Mouse (Mus musculus) thymus, adult 2 months (tissue): ENCODE results near the gene Creb1.

ENCODE experiments used
- CTCF ChIP-seq: fragments of 200-500 bp; IDR thresholded peaks from 2 replicates; pipeline ENCODE4 v1.5.1; 2012; ENCODE audit warnings: mild to moderate bottlenecking, control low read depth, low read length, moderate library complexity, borderline replicate concordance; ENCODE audit not compliant: control insufficient read depth, poor library complexity, insufficient read depth; ENCODE audit errors: extremely low read depth
- POLR2A ChIP-seq: fragments of 200-500 bp; IDR thresholded peaks from 2 replicates; pipeline ENCODE4 v1.6.1; 2012; ENCODE audit warnings: mild to moderate bottlenecking, low read length, control low read depth, moderate library complexity; ENCODE audit not compliant: control insufficient read depth, poor library complexity, insufficient read depth; ENCODE audit errors: extremely low read depth

GRCm38 (mm10) chr1:64625214-64625613, 92.8 kb downstream of the Creb1 start:
- TF ChIP-seq CTCF = no peak
- TF ChIP-seq POLR2A = no peak
